In the genomic region with DNA sequence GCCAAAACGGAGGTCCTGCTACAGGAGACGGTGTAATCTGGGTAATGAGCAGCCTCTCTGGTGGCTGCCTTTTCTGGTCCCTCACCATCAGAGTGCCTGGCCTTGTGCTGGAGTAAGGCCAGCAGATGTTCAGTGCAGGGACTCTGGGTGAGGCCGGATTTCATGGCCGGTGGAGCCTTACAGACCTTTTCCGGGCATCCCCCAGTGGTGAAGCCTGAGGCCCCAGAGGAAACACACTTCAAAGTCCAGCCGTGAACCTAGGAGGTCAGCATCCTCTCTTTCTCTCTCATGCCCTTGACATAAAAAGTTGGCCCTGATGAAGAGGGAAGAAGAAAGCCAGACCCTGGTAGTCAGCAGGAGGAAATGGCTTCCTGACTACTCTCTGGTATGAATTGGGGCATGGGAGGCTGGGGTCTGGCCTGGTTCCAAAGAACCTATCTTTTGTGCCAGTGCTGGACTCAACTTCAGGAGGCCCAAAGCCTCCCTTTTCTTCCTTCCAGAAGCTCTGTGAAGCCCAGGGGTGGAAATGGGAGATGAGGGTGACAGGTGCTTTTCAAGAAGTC, we compare ENCODE assay signal across 8 mouse cellular contexts.
DNase-seq lines count a peak whose midpoint lies in the region; ATAC-seq and TF ChIP-seq lines count a peak whose summit lies in the region.

No protein-coding gene starts in this region.

- H3K36me3 ChIP-seq in lung, embryonic 15.5 days = no peaks in the 10 kb centered on the region
- no peaks in the 10 kb centered on the region for H3K36me3 ChIP-seq in forebrain, embryonic 14.5 days (ENCODE audit: control insufficient read depth, insufficient read depth, low read length)
- H3K36me3 ChIP-seq in midbrain, embryonic 14.5 days (ENCODE audit: control insufficient read depth, insufficient read depth, low read length) = no peaks in the 10 kb centered on the region

- H3K4me3 ChIP-seq in lung, embryonic 15.5 days = no peak overlapping the region
- H3K4me3 ChIP-seq in lung, adult 2 months (replicated peaks; ENCODE audit: extremely low read depth, low read depth, low read length) = no peak overlapping the region
- H3K4me3 ChIP-seq in forebrain, embryonic 14.5 days (ENCODE audit: low read depth, low read length) = no peak overlapping the region
- H3K4me3 ChIP-seq in midbrain, embryonic 14.5 days (replicated peaks; ENCODE audit: low read depth, low read length) = no peak overlapping the region

- WGBS in lung, embryonic 15.5 days = 23% methylated on average over 6 of the region's 6 CpGs
- WGBS in lung, adult 2 months = 21% methylated on average over 6 of the region's 6 CpGs
- 83% methylated on average over 6 of the region's 6 CpGs for WGBS in forebrain, embryonic 14.5 days
- 69% methylated on average over 6 of the region's 6 CpGs for WGBS in midbrain, embryonic 14.5 days

- H3K27ac ChIP-seq in lung, embryonic 15.5 days = peak overlapping the region; percentile 74
- H3K27ac ChIP-seq in forebrain, embryonic 14.5 days (ENCODE audit: low read depth, low read length) = peak overlapping the region; percentile 50; the same call in 1 of the 2 replicates
- H3K27ac ChIP-seq in midbrain, embryonic 14.5 days (replicated peaks; ENCODE audit: low read depth, low read length) = peak overlapping the region; percentile 57; the same call in 1 of the 2 replicates

- ATAC-seq in lung, embryonic 15.5 days (ENCODE audit: borderline replicate concordance, extremely low read depth, low FRiP score, low TSS enrichment) = peak; percentile 47; the same call in 1 of the 2 replicates
- no peak for ATAC-seq in forebrain, embryonic 14.5 days
- no peak for ATAC-seq in midbrain, embryonic 14.5 days (ENCODE audit: low FRiP score, low TSS enrichment)

- no peaks in the 10 kb centered on the region for H3K9me3 ChIP-seq in lung, embryonic 15.5 days
- no peaks in the 10 kb centered on the region for H3K9me3 ChIP-seq in forebrain, embryonic 14.5 days (replicated peaks; ENCODE audit: control insufficient read depth, low read length)
- no peaks in the 10 kb centered on the region for H3K9me3 ChIP-seq in midbrain, embryonic 14.5 days (ENCODE audit: control insufficient read depth, low read length)

- H3K27me3 ChIP-seq in lung, embryonic 15.5 days = no peaks in the 10 kb centered on the region
- no peaks in the 10 kb centered on the region for H3K27me3 ChIP-seq in forebrain, embryonic 14.5 days (replicated peaks; ENCODE audit: control insufficient read depth, insufficient read depth, low read length)
- no peaks in the 10 kb centered on the region for H3K27me3 ChIP-seq in midbrain, embryonic 14.5 days (ENCODE audit: control insufficient read depth, insufficient read depth, low read length)

- H3K9ac ChIP-seq in lung, embryonic 15.5 days = no peak overlapping the region
- H3K9ac ChIP-seq in forebrain, embryonic 14.5 days (ENCODE audit: low read length) = no peak overlapping the region
- H3K9ac ChIP-seq in midbrain, embryonic 14.5 days (replicated peaks; ENCODE audit: low read length) = no peak overlapping the region

- no peak overlapping the region for H3K4me2 ChIP-seq in lung, embryonic 15.5 days
- no peak overlapping the region for H3K4me2 ChIP-seq in forebrain, embryonic 14.5 days (ENCODE audit: low read length)
- no peak overlapping the region for H3K4me2 ChIP-seq in midbrain, embryonic 14.5 days (ENCODE audit: low read length)

- DNase-seq in lung, adult 2 months = no peak
- no peak for DNase-seq in forebrain, embryonic 14.5 days (ENCODE audit: low spot score)
- peak; percentile 58 for DNase-seq in kidney, adult 11 months
- no peak for DNase-seq in midbrain, embryonic 14.5 days
- no peak for DNase-seq in right cerebral cortex, postnatal 25 days
- no peak for DNase-seq in urinary bladder, adult 2 months (ENCODE audit: low spot score)
- no peak for DNase-seq in right cerebral cortex, adult 2 months (ENCODE audit: low spot score in 2 of 2)

- no peak for TF ChIP-seq POLR2A in lung, adult 2 months (IDR thresholded peaks at IDR 0.05; ENCODE audit: borderline replicate concordance, extremely low read depth, low read depth, low read length)

- H3K4me1 ChIP-seq in lung, embryonic 15.5 days = peaks cover 48% of the 10 kb centered on the region
- peaks cover 21% of the 10 kb centered on the region for H3K4me1 ChIP-seq in lung, adult 2 months (ENCODE audit: control insufficient read depth, insufficient read depth, low read length)
- H3K4me1 ChIP-seq in forebrain, embryonic 14.5 days (ENCODE audit: control insufficient read depth, insufficient read depth, low read length) = peaks cover 9% of the 10 kb centered on the region; the same call in 1 of the 2 replicates
- peaks cover 19% of the 10 kb centered on the region; the same call in 1 of the 2 replicates for H3K4me1 ChIP-seq in midbrain, embryonic 14.5 days (ENCODE audit: control insufficient read depth, insufficient read depth, low read length)

- no peak for TF ChIP-seq CTCF in lung, adult 2 months (IDR thresholded peaks at IDR 0.05; ENCODE audit: insufficient read depth, low read length)
